Mouse (Mus musculus) testis, adult 2 months (tissue): ENCODE measurements at regions not wholly inside any gene's neighbourhood (a gene's known extent, or its start where the extent isn't known, plus 50 kb on each side); places are given as distances from the start of the nearest gene placed in this dataset.

Experiments used
- H3K27ac ChIP-seq: fragments of 200-500 bp; 2 replicates; pipeline ENCODE4 v1.5.1; 2012; ENCODE audit warnings: low read depth, low read length; ENCODE audit not compliant: control insufficient read depth, insufficient read depth
- H3K27me3 ChIP-seq: fragments of 200-500 bp; 2 replicates; pipeline ENCODE4 v1.6.1; 2012; ENCODE audit warnings: mild to moderate bottlenecking, low read length, moderate library complexity; ENCODE audit not compliant: control insufficient read depth, insufficient read depth
- H3K36me3 ChIP-seq: fragments of 200-500 bp; 2 replicates; pipeline ENCODE4 v1.6.1; 2012; ENCODE audit warnings: mild to moderate bottlenecking, low read length; ENCODE audit not compliant: control insufficient read depth, insufficient read depth
- H3K4me1 ChIP-seq: fragments of 200-500 bp; 2 replicates; pipeline ENCODE4 v1.6.1; 2012; ENCODE audit warnings: low read length; ENCODE audit not compliant: control insufficient read depth, insufficient read depth
- H3K4me3 ChIP-seq: fragments of 200-500 bp; 2 replicates; pipeline ENCODE4 v1.5.1; 2012; ENCODE audit warnings: low read depth, mild to moderate bottlenecking, low read length, moderate library complexity, mixed read lengths; ENCODE audit not compliant: control insufficient read depth
- CTCF ChIP-seq: fragments of 200-500 bp; IDR thresholded peaks from 2 replicates; pipeline ENCODE4 v1.5.1; 2012; ENCODE audit warnings: low read depth, mild to moderate bottlenecking, inconsistent platforms, low read length, moderate library complexity; ENCODE audit not compliant: control insufficient read depth, insufficient read depth, insufficient replicate concordance
- POLR2A ChIP-seq: fragments of 200-500 bp; IDR thresholded peaks from 2 replicates; pipeline ENCODE4 v1.6.1; 2012; ENCODE audit warnings: low read depth, mild to moderate bottlenecking, inconsistent platforms, low read length, moderate library complexity; ENCODE audit not compliant: control insufficient read depth

DNA sequence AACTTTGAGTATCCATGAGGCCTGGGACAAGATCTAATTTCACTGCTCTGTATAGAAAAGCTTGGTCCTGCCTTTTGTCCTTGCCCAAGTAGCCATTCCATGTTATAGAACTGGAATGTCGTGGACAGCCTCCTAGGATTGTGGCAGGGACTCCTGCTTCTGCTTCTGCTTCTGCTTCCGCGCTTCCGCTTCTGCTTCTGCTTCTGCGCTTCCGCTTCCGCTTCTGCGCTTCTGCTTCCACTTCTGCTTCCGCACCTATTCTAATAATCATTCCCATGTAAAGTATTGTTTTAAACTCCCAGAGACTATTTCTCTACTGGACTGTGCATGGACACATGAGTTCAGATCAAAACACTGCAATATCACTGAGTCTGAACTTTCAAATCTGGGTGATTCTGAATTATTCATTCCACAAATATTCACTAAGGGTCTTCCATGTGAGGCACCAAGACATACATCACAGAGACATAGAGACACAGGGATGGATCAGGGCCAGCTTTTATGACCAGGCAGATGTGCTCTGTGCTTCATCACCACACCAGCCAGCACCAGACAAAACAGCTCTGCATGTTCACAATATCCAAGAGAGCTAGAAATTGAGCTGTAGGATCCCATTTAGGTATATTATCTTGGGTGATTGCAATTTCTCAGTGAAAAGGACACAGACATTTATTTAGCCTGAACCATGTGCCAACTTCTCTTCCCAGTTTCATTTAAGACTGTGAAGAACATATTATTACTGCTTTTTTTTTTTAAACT is 360.5 kb upstream of the Gm6657 start:
- H3K4me3 ChIP-seq: no peak overlapping the region
- TF ChIP-seq CTCF (no peak), POLR2A (no peak)

DNA sequence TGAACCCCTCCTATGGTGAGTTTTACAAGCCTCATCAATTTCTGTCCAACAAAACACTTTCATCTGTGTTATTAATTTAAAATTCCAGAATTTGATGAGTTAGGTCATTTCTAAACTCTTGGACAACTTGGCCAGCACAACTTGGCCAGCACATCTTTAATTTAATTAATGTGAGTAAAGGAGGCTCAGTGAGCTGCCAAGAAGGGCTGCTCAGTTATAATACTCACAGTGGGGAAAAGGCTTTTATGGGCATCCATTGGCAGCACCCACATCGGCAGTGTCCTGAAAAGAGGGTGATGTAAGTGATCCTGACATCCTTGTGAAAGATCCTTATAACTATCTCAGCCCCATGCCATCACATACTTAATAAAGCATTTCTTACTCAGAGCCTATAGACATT is 359.2 kb upstream of the Gm6657 start:
- Histone ChIP-seq H3K4me3 (no peak overlapping the region), H3K36me3 (no peaks in the 10 kb centered on the region), H3K27ac (no peak overlapping the region), H3K4me1 (no peaks in the 10 kb centered on the region), H3K27me3 (no peaks in the 10 kb centered on the region)
- TF ChIP-seq CTCF: no peak
- TF ChIP-seq POLR2A: no peak

More for the DNA sequence above, 360.5 kb upstream of the Gm6657 start:
- Histone ChIP-seq H3K4me1 (no peaks in the 10 kb centered on the region), H3K36me3 (no peaks in the 10 kb centered on the region), H3K27ac (no peak overlapping the region), H3K27me3 (no peaks in the 10 kb centered on the region)

DNA sequence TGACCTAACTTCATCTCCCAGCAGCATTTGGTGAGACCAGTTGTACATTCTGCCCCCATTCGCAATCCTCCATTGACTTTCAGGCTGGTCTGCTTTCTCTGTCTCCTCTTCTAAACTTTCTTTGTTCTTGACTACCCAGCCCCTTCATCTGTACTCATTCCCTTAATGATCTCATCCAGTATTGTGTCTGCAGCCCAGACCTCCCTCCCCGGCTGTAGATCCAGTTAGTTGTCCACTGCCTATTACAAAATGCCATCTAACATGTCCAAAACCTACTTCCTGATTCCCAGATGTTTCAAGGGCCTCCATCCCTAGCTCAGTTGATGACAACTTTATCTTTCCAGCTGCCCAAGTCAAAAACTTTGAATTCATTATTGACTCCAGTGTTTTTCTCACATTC is 357.8 kb upstream of the Gm6657 start:
- Histone ChIP-seq H3K27me3 (no peaks in the 10 kb centered on the region), H3K36me3 (no peaks in the 10 kb centered on the region), H3K4me1 (no peaks in the 10 kb centered on the region), H3K4me3 (no peak overlapping the region), H3K27ac (no peak overlapping the region)
- TF ChIP-seq POLR2A (no peak), CTCF (no peak)

DNA sequence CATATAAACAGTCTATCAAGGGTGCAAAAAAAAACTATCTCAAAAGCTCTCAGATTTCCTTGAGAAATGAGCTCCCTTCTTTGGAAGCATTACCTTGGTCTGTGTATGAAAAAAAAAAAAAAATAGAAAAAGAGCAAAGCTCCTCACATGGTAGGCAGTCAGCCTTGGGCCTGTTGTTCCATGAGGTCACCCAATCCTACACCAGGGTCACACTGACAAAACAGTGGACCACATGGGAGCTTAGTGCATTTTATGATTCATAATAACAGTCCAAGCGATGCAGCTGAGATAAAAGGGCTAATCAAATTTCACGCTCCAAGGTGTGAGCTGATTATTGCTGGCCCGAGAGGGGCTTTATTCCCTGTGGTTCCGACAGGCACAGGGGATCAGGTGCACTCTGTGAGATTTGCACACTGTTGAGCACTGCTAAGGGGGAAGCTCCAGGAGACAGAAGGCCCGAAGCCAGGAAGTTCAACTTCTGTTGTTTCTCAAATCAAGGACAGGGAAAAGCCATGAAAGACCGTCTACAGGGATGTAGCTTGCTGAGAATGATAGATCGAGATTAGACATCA is 352.1 kb upstream of the Gm6657 start:
- H3K4me3 ChIP-seq: no peak overlapping the region
- TF ChIP-seq POLR2A (no peak), CTCF (no peak)
- H3K27ac ChIP-seq: no peak overlapping the region
- H3K36me3 ChIP-seq: no peaks in the 10 kb centered on the region
- no peaks in the 10 kb centered on the region for H3K27me3 ChIP-seq
- H3K4me1 ChIP-seq: no peaks in the 10 kb centered on the region

DNA sequence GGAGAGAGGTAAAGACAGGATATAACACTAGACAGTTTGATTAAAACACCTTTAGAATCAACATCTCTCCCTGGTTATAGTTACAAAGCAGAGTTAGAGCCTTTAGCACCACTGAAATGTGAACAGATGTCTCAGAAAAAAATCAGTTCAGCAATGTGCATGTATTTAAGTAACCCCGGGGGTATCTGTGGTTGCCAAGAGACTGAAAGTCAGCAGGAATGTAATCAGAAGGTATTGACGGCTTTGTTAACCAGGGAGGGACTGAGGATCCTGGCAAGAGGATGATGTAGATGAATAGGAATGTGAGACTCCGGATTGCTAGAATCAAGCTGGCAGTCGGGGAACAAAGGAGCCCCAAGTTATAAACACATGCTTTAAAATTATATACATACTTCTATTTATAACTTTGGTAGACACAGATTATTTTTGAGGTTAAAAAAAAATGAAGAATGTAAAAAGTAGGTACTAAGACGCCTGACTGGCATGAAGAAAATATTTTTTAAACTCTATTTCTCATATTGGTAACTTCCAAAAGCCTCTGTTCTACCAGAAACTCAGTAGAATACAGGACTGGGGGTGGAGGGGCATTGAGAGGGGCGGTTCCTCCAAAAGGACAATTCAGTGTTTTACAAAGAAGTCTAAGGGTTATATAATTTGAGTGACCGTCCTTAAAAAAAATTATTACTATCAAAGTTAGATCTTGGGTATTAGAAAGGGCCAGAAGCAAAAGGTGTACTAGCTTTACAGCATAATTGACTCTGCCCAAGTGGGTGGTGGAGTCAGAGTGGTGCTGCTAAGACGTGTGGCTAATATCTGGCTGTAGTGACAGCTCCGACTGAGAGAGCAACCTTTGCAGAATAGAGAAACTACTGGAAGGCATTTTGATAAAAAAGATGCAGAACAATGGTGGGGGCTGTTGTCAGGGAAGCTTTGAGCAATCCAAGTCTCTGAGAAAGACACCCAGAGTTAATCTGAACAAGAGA is 341.2 kb upstream of the Gm6657 start:
- Histone ChIP-seq H3K4me3 (no peak overlapping the region), H3K4me1 (no peaks in the 10 kb centered on the region), H3K27ac (no peak overlapping the region), H3K27me3 (no peaks in the 10 kb centered on the region), H3K36me3 (no peaks in the 10 kb centered on the region)
- TF ChIP-seq CTCF (no peak), POLR2A (no peak)

DNA sequence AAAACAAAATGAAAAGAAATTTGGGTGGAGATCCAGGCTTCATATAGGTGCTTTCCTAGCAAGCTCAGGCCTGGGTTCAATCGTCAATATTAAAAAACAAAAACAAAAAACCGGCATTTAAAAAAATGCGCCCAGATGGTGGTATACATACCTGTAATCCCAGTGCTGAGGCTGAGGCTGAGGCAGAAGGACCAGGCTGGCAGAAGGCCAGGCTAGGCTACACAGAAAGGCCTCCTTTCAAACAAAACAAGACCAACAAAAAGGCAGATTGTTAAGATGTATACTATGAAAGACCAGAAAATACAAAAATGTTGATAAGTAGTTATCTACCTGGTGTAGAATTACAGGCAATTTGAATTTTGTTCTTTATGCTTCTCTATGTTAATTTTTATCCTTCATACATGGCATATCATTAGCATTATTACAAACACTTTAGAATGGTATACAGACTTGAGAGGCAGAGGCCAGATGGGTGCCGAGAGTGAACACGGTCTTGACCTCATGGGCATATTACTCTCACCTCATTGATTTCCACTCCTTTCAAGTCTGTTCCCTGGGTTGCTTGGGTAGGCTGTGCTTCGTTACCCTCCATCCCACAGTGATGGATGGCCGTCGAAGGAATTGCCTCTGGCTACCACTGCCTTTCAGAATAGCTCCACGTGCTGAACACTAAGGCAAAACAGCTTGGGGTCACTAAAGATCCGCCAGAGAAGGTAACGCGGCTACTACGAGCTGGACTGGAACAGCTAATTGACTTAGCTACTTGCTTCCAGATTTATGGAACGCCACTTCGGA is 339.6 kb upstream of the Gm6657 start:
- Histone ChIP-seq H3K4me3 (no peak overlapping the region), H3K27me3 (no peaks in the 10 kb centered on the region), H3K36me3 (no peaks in the 10 kb centered on the region), H3K27ac (no peak overlapping the region), H3K4me1 (no peaks in the 10 kb centered on the region)
- TF ChIP-seq POLR2A (no peak), CTCF (no peak)

DNA sequence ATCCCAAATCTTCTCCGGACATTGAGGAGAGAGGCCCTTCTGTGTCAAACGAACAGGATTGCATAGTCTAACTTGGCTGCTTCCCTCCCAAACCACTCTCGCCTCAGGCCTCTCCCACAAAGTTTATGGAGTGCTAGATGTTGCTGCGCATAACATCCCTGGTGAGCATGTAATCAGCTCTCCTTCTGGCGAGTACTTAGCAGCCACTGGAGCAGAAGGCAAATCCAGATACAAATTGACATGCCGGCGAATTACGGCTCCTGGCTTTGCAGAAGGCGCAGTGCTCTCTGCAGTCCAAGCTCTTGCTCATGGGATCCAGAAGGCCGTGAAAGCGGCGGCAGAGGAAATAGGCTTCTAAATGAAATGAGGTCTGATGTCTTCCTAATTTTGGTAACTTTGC is 338.2 kb upstream of the Gm6657 start:
- H3K4me1 ChIP-seq: no peaks in the 10 kb centered on the region
- no peak for TF ChIP-seq POLR2A
- no peak for TF ChIP-seq CTCF
- H3K4me3 ChIP-seq: no peak overlapping the region
- no peaks in the 10 kb centered on the region for H3K27me3 ChIP-seq
- H3K36me3 ChIP-seq: no peaks in the 10 kb centered on the region
- H3K27ac ChIP-seq: no peak overlapping the region
